Mouse (Mus musculus) heart, adult 2 months (tissue): ENCODE results near the gene Prrx1.

ENCODE experiments used
- CTCF ChIP-seq: fragments of 200-600 bp; IDR thresholded peaks from 2 replicates; pipeline ENCODE4 v1.8.1; 2022; ENCODE audit warnings: antibody characterized with exemption, mild to moderate bottlenecking, moderate library complexity
- POLR2A ChIP-seq: fragments of 200-500 bp; IDR thresholded peaks from 2 replicates; pipeline ENCODE4 v1.6.1; 2011; ENCODE audit warnings: mild to moderate bottlenecking, low read depth, low read length, control low read depth; ENCODE audit not compliant: insufficient read depth

GRCm38 (mm10) chr1:163285136-163285535, 28.4 kb downstream of the Prrx1 start:
- TF ChIP-seq POLR2A (no peak), CTCF (no peak)
